Mouse (Mus musculus): Measurements from ENCODE around the gene Nxn.

- TF ChIP-seq CTCF (IDR thresholded peaks at IDR 0.05; ENCODE audit: borderline replicate concordance, insufficient read depth, low read length): no peak
- no peak for TF ChIP-seq POLR2A (IDR thresholded peaks at IDR 0.05; ENCODE audit: low read depth, low read length)
Observed at GRCm38 (mm10) chr11:76363636-76364035, 35.3 kb downstream of the Nxn start.

All from embryonic fibroblast, embryonic 13.5 days (primary cell).